Mouse (Mus musculus) heart, postnatal 0 days (tissue): ENCODE measurements around the gene Evc2. TPM values are rescaled to one million over a fixed set of nuclear protein-coding genes. Genes with fewer than 3 reads are reported as not detected.

Source experiments
- ATAC-seq: fragments of 200-750 bp; cut with Nextera tagmentation; 2 replicates; pipeline ENCODE4 v1.8.0; 2017; ENCODE audit warnings: low read depth, moderate number of reproducible peaks, moderate library complexity; ENCODE audit not compliant: insufficient read depth
- DNase-seq: peaks from one replicate; pipeline ENCODE4 v3.0.0-alpha.2; 2016; ENCODE audit warnings: low spot score
- H3K27ac ChIP-seq: fragments of 300-500 bp; sonication (generic); 2 replicates; pipeline ENCODE4 v1.5.1; 2014; ENCODE audit warnings: low read depth, mild to moderate bottlenecking
- H3K27me3 ChIP-seq: fragments of 300-500 bp; sonication (generic); 2 replicates; pipeline ENCODE4 v1.6.1; 2014; ENCODE audit warnings: low read length, mixed read lengths; ENCODE audit not compliant: control insufficient read depth, insufficient read depth
- H3K36me3 ChIP-seq: fragments of 300-500 bp; sonication (generic); replicated peaks from 2 replicates; pipeline ENCODE4 v1.6.1; 2014; ENCODE audit warnings: low read length, mixed read lengths; ENCODE audit not compliant: control insufficient read depth, insufficient read depth
- H3K4me1 ChIP-seq: fragments of 300-500 bp; sonication (generic); 2 replicates; pipeline ENCODE4 v1.6.1; 2014; ENCODE audit warnings: antibody characterized with exemption; ENCODE audit not compliant: control insufficient read depth, insufficient read depth
- H3K4me2 ChIP-seq: fragments of 300-500 bp; sonication (generic); 2 replicates; pipeline ENCODE4 v1.6.1; 2014; ENCODE audit warnings: low read depth, mild to moderate bottlenecking, low read length, moderate library complexity
- H3K4me3 ChIP-seq: fragments of 300-500 bp; sonication (generic); 2 replicates; pipeline ENCODE4 v1.5.1; 2014; ENCODE audit warnings: low read depth, low read length
- H3K9ac ChIP-seq: fragments of 300-500 bp; sonication (generic); replicated peaks from 2 replicates; pipeline ENCODE4 v1.6.1; 2014; ENCODE audit warnings: low read depth, low read length, mixed read lengths
- H3K9me3 ChIP-seq: fragments of 300-500 bp; sonication (generic); replicated peaks from 2 replicates; pipeline ENCODE4 v1.6.1; 2016; ENCODE audit warnings: low read length; ENCODE audit not compliant: control insufficient read depth
- CTCF ChIP-seq: IDR thresholded peaks from 2 replicates; pipeline ENCODE4 v1.5.1; 2016; ENCODE audit warnings: antibody characterized with exemption, control low read depth, low read depth
- EP300 ChIP-seq: IDR thresholded peaks from 2 replicates; pipeline ENCODE4 v1.6.1; 2016; ENCODE audit warnings: antibody characterized with exemption, low read depth
- WGBS: fragments of 180-500 bp; shearing (Covaris S2); extraction: QIAGEN DNeasy Blood & Tissue Kit; methylation state at CpG from one replicate; pipeline ENCODE4 v1.1.7; 2014; 5-methylcytosine and 5-hydroxymethylcytosine counted together
- polyA plus RNA-seq: library from polyadenylated mRNA; unstranded; fragments of >200 nt; fragmentation: Nextera tagmentation; extraction: Ambion mirVana; gene quantifications from 2 replicates; pipeline ENCODE4 v1.2.1, GENCODE M21; 2015
- total RNA-seq: library from RNA; depleted of rRNA; stranded (reverse); fragments of >200 nt; gene quantifications from 2 replicates; pipeline ENCODE4 v1.2.3, GENCODE M21; 2014; ENCODE audit warnings: low replicate concordance

Gene Evc2
- total and polyA plus RNA-seq, 2 experiments from 2014 or later: 3.0 TPM

DNA sequence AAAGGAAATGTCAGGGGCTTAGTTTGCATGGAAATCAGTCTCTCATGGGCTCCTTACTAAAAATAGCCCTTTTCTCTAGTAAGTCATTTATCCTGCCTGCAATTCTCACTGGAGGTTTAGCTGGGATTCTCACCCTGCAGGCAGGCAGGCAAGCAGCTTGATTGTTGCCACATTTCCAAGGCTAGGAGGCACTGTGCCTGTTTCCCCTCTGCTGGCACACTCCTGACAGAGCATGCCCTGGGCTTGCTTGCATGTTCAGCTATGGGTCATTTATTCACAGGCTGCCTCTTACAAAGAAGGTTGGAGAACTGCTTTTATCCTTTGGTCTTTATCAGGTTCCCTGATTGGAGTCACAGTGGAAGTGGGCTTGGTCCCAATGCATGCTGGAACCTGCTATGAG, 27.5 kb downstream of the Evc2 start:
- DNase-seq (no peak), ATAC-seq (no peak)
- no peak overlapping the region for H3K4me3 ChIP-seq
- no peak overlapping the region for H3K9ac ChIP-seq
- H3K27me3 ChIP-seq: no peaks in the 10 kb centered on the region
- no peak overlapping the region for H3K27ac ChIP-seq
- no peaks in the 10 kb centered on the region for H3K4me1 ChIP-seq
- no peak overlapping the region for H3K4me2 ChIP-seq
- no peaks in the 10 kb centered on the region for H3K9me3 ChIP-seq
- no peaks in the 10 kb centered on the region for H3K36me3 ChIP-seq
- TF ChIP-seq CTCF (0 out of 2 replicates have a peak, but pooled peaks have one; percentile 20), EP300 (no peak)

DNA sequence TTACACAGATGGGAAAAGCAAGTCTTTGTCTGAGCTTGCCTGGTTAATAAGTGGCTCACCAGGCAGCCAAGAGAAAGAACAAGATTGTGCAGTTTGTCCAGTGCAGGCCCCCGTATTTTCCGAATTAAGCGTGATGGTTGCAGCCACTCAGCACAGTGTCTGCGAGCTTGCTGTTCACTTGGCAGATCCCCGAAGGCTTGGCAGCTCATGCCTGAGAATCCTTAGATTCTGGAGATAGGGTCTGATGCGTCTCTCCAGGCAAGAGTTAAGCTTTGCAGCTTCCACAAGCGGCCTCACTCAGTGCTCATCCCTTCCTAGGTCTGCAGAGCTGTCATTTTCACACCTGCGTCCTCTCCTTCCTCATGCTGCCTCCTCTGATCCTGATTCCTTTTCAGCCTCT, 30.5 kb downstream of the Evc2 start:
- TF ChIP-seq EP300 (no peak), CTCF (no peak)
- H3K4me2 ChIP-seq: no peak overlapping the region
- H3K27me3 ChIP-seq: no peaks in the 10 kb centered on the region
- WGBS: 79% methylated on average over 8 of the region's 8 CpGs
- no peak overlapping the region for H3K27ac ChIP-seq
- H3K9ac ChIP-seq: no peak overlapping the region
- ATAC-seq (no peak), DNase-seq (no peak)
- no peaks in the 10 kb centered on the region for H3K4me1 ChIP-seq
- no peaks in the 10 kb centered on the region for H3K9me3 ChIP-seq
- peaks cover 11% of the 10 kb centered on the region; the same call in 1 of the 2 replicates for H3K36me3 ChIP-seq
- no peak overlapping the region for H3K4me3 ChIP-seq

DNA sequence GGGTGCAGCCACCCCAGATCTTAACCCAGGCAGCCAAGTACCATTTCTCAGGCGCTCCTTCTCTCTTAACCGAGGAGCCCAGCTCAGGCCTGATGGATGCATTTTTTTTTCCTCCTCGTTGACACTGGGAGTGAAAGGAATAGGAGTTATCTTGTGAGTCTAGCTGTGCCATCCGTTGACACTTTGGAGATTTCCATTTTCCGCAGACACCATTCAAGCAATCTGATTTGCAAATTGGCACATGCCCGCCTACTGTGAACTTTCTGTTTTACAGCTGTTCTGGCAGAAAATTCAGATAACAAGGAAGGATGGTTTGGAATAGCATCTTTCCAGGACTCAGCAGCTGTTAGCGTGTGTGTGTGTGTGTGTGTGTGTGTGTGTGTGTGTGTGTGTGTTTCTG, 39.1 kb downstream of the Evc2 start:
- H3K27ac ChIP-seq: no peak overlapping the region
- no peaks in the 10 kb centered on the region; the same call in 1 of the 2 replicates for H3K36me3 ChIP-seq
- no peak overlapping the region for H3K4me2 ChIP-seq
- no peak for ATAC-seq
- H3K4me3 ChIP-seq: no peak overlapping the region
- H3K9ac ChIP-seq: no peak overlapping the region
- no peak for DNase-seq
- no peaks in the 10 kb centered on the region for H3K27me3 ChIP-seq
- 71% methylated on average over 7 of the region's 7 CpGs for WGBS
- no peak for TF ChIP-seq EP300
- no peak for TF ChIP-seq CTCF
- no peaks in the 10 kb centered on the region for H3K9me3 ChIP-seq
- no peaks in the 10 kb centered on the region for H3K4me1 ChIP-seq

DNA sequence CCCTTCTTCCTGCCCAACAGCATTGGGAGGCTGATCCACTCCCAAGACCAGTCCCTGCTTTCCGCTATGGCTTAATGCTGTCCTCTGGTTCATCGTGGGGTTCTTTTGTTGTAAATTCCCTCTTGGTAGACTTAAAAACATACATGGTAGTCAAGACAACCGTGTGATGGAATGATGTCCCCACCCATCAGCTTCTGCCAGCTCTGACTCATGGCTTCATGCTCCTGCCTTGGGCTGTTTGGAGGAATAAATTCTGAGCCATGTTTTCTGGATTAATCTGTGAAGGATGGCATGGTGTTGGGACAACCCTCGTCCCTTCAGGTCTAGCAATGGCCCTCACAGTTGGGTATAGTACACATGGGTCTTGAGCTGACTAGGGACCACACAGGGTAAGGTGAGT, 42.3 kb downstream of the Evc2 start:
- H3K27ac ChIP-seq: no peak overlapping the region
- H3K36me3 ChIP-seq: peaks cover 3% of the 10 kb centered on the region; the same call in 1 of the 2 replicates
- WGBS: 85% methylated on average over 4 of the region's 4 CpGs
- H3K9me3 ChIP-seq: no peaks in the 10 kb centered on the region
- H3K4me1 ChIP-seq: peaks cover 15% of the 10 kb centered on the region
- no peak overlapping the region for H3K9ac ChIP-seq
- no peak overlapping the region for H3K4me2 ChIP-seq
- ATAC-seq (no peak), DNase-seq (no peak)
- no peak for TF ChIP-seq CTCF
- H3K4me3 ChIP-seq: no peak overlapping the region
- H3K27me3 ChIP-seq: no peaks in the 10 kb centered on the region

DNA sequence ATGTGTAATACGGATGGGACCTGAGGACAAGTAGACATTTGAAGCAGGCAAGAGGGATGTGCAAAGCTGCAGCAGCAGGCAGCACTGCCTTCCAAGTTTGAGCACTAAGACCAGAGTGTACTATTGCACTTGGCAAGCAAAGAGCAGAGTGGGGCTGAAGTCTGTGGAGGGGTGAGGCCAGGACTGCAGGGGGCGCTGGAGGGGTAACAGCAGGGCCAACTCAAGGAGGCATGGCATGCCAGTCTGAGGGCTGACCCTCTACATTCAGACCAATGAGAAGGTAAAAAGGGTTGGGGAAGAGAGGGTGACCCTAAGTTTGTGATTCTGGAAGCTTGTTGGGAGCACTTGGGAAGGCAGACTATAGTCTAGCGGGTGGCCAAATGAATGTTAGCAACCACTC, 45.3 kb downstream of the Evc2 start:
- peaks cover 10% of the 10 kb centered on the region for H3K36me3 ChIP-seq
- H3K27me3 ChIP-seq: no peaks in the 10 kb centered on the region
- no peaks in the 10 kb centered on the region for H3K9me3 ChIP-seq
- peak; percentile 32 for TF ChIP-seq CTCF
- no peak for TF ChIP-seq EP300
- no peak overlapping the region for H3K4me2 ChIP-seq
- DNase-seq (peak; percentile 6), ATAC-seq (peak; percentile 53; the same call in 1 of the 2 replicates)
- no peak overlapping the region for H3K9ac ChIP-seq
- peaks cover 17% of the 10 kb centered on the region for H3K4me1 ChIP-seq
- no peak overlapping the region for H3K27ac ChIP-seq
- H3K4me3 ChIP-seq: no peak overlapping the region
- WGBS: 50% methylated on average over 3 of the region's 3 CpGs

- H3K27me3 ChIP-seq: no peaks in the 10 kb centered on the region
- H3K4me2 ChIP-seq: no peak overlapping the region
- TF ChIP-seq CTCF: no peak
- no peak for TF ChIP-seq EP300
- no peak overlapping the region for H3K27ac ChIP-seq
- peaks cover 13% of the 10 kb centered on the region for H3K4me1 ChIP-seq
- no peak overlapping the region for H3K9ac ChIP-seq
- H3K9me3 ChIP-seq: no peaks in the 10 kb centered on the region
- ATAC-seq (no peak), DNase-seq (no peak)
- no peak overlapping the region for H3K4me3 ChIP-seq
- H3K36me3 ChIP-seq: peaks cover 10% of the 10 kb centered on the region; the same call in 1 of the 2 replicates
- WGBS: 63% methylated on average over 3 of the region's 3 CpGs
These were observed 50.3 kb downstream of the Evc2 start for GRCm38 (mm10) chr5:37388646-37389045.
